18 mouse cellular contexts compared by ENCODE assay signal in genomic region chr7:45150321-45150720, GRCm38 (mm10). TPM values are rescaled to one million over a fixed set of nuclear protein-coding genes. Genes with fewer than 3 reads are reported as not detected.
DNase-seq lines count a peak whose midpoint lies in the region; ATAC-seq and TF ChIP-seq lines count a peak whose summit lies in the region.
"Had no signal": no experiment of that assay in that cellular context is flagged by ENCODE, and none has a peak within 500 bp of the region (broad histone marks: within the 10 kb centered on the region; RNA-seq: fewer than 3 reads in every experiment).

No protein-coding gene starts in this region.

- no peak for ATAC-seq in forebrain, embryonic 14.5 days
- no peak for ATAC-seq in forebrain, embryonic 11.5 days (replicated peaks; ENCODE audit: low FRiP score)
- no peak for ATAC-seq in kidney, postnatal 0 days (replicated peaks; ENCODE audit: low FRiP score, low read depth)
- no peak for ATAC-seq in intestine, embryonic 15.5 days

- no peak for TF ChIP-seq CTCF in kidney, postnatal 0 days (IDR thresholded peaks at IDR 0.05; ENCODE audit: low read depth)

- DNase-seq in forebrain, embryonic 14.5 days (ENCODE audit: low spot score) = no peak
- no peak for DNase-seq in forebrain, embryonic 11.5 days (ENCODE audit: low spot score)
- peak; percentile 51 for DNase-seq in kidney, postnatal 0 days (ENCODE audit: low spot score)
- DNase-seq in kidney, adult 18-20 months = no peak
- peak; percentile 62 for DNase-seq in A20 (ENCODE audit: low read depth, low spot score)
- DNase-seq in cerebellum, adult 9-11 months = no peak
- no peak for DNase-seq in heart, postnatal 10 days
- DNase-seq: adrenal gland, postnatal 10 days; B cell, adult 2 months; cerebellum, adult 11-12 months; liver; spleen, adult 18-20 months; thymus, postnatal 14 days had no signal

- H3K4me1 ChIP-seq in forebrain, embryonic 14.5 days (ENCODE audit: control insufficient read depth, insufficient read depth, low read length) = peaks cover 8% of the 10 kb centered on the region
- peaks cover 4% of the 10 kb centered on the region; the same call in 1 of the 2 replicates for H3K4me1 ChIP-seq in forebrain, embryonic 11.5 days (replicated peaks; ENCODE audit: control insufficient read depth, insufficient read depth, low read length)
- H3K4me1 ChIP-seq in kidney, postnatal 0 days (replicated peaks; ENCODE audit: insufficient read depth, low read length) = peaks cover 11% of the 10 kb centered on the region
- peaks cover 23% of the 10 kb centered on the region for H3K4me1 ChIP-seq in intestine, embryonic 15.5 days (replicated peaks)

- intact Hi-C loops in heart, postnatal 10 days (cut with DNase I) = no loop called here

- H3K9me3 ChIP-seq in forebrain, embryonic 14.5 days (replicated peaks; ENCODE audit: control insufficient read depth, low read length) = no peaks in the 10 kb centered on the region
- no peaks in the 10 kb centered on the region for H3K9me3 ChIP-seq in forebrain, embryonic 11.5 days (ENCODE audit: control insufficient read depth, low read length)
- no peaks in the 10 kb centered on the region for H3K9me3 ChIP-seq in kidney, postnatal 0 days (replicated peaks; ENCODE audit: low read length)
- no peaks in the 10 kb centered on the region for H3K9me3 ChIP-seq in intestine, embryonic 15.5 days

- WGBS in forebrain, embryonic 14.5 days = 76% methylated on average over 4 of the region's 4 CpGs
- WGBS in forebrain, embryonic 11.5 days = 66% methylated on average over 4 of the region's 4 CpGs
- 29% methylated on average over 4 of the region's 4 CpGs for WGBS in kidney, postnatal 0 days
- WGBS in intestine, embryonic 15.5 days = 53% methylated on average over 4 of the region's 4 CpGs

- H3K36me3 ChIP-seq in forebrain, embryonic 14.5 days (ENCODE audit: control insufficient read depth, insufficient read depth, low read length) = 0 out of 2 replicates have a peak, but pooled peaks cover 7% of the 10 kb centered on the region
- no peaks in the 10 kb centered on the region; the same call in 1 of the 2 replicates for H3K36me3 ChIP-seq in forebrain, embryonic 11.5 days (ENCODE audit: control insufficient read depth, insufficient read depth, low read length)
- peaks cover 14% of the 10 kb centered on the region; the same call in 1 of the 2 replicates for H3K36me3 ChIP-seq in kidney, postnatal 0 days (ENCODE audit: insufficient read depth, low read length)
- H3K36me3 ChIP-seq in intestine, embryonic 15.5 days = 0 out of 2 replicates have a peak, but pooled peaks cover 12% of the 10 kb centered on the region

- H3K27me3 ChIP-seq in forebrain, embryonic 14.5 days (replicated peaks; ENCODE audit: control insufficient read depth, insufficient read depth, low read length) = no peaks in the 10 kb centered on the region
- H3K27me3 ChIP-seq in forebrain, embryonic 11.5 days (ENCODE audit: control insufficient read depth, insufficient read depth, low read length) = no peaks in the 10 kb centered on the region
- no peaks in the 10 kb centered on the region for H3K27me3 ChIP-seq in kidney, postnatal 0 days (ENCODE audit: insufficient read depth, low read length)
- H3K27me3 ChIP-seq in intestine, embryonic 15.5 days (replicated peaks) = no peaks in the 10 kb centered on the region

- H3K9ac ChIP-seq in forebrain, embryonic 14.5 days (ENCODE audit: low read length) = peak overlapping the region; percentile 30; the same call in 1 of the 2 replicates
- H3K9ac ChIP-seq in forebrain, embryonic 11.5 days (ENCODE audit: low read length) = no peak overlapping the region
- no peak overlapping the region for H3K9ac ChIP-seq in kidney, postnatal 0 days (ENCODE audit: low read depth, low read length)
- H3K9ac ChIP-seq in intestine, embryonic 15.5 days = no peak overlapping the region; the same call in 1 of the 2 replicates

- H3K27ac ChIP-seq in forebrain, embryonic 14.5 days (ENCODE audit: low read depth, low read length) = no peak overlapping the region
- no peak overlapping the region for H3K27ac ChIP-seq in forebrain, embryonic 11.5 days (ENCODE audit: low read depth, low read length)
- H3K27ac ChIP-seq in kidney, postnatal 0 days = peak overlapping the region; percentile 80
- peak overlapping the region; percentile 79 for H3K27ac ChIP-seq in intestine, embryonic 15.5 days

- H3K4me3 ChIP-seq in forebrain, embryonic 14.5 days (ENCODE audit: low read depth, low read length) = no peak overlapping the region
- H3K4me3 ChIP-seq in forebrain, embryonic 11.5 days (ENCODE audit: low read depth, low read length) = no peak overlapping the region
- no peak overlapping the region for H3K4me3 ChIP-seq in kidney, postnatal 0 days (replicated peaks; ENCODE audit: low read depth, low read length)
- H3K4me3 ChIP-seq in intestine, embryonic 15.5 days (replicated peaks) = no peak overlapping the region

- no peak overlapping the region for H3K4me2 ChIP-seq in forebrain, embryonic 14.5 days (ENCODE audit: low read length)
- H3K4me2 ChIP-seq in forebrain, embryonic 11.5 days (ENCODE audit: low read depth, low read length, severe bottlenecking) = no peak overlapping the region
- H3K4me2 ChIP-seq in kidney, postnatal 0 days (ENCODE audit: low read length) = no peak overlapping the region
- no peak overlapping the region for H3K4me2 ChIP-seq in intestine, embryonic 15.5 days (replicated peaks)

RNA-seq across cellular contexts. Expression of gene Pih1d1, which starts 3.8 kb away (rescaled TPM):
- 101 and 108 TPM in 2 replicates for polyA plus RNA-seq in forebrain, embryonic 14.5 days (2014; fragmentation: Nextera tagmentation; extraction: Ambion mirVana)
- 95.9 and 110 TPM in 2 replicates for polyA plus RNA-seq in forebrain, embryonic 11.5 days (2014; fragmentation: Nextera tagmentation; extraction: Ambion mirVana)
- 81.3 and 88.6 TPM in 2 replicates for polyA plus RNA-seq in kidney, postnatal 0 days (2015; fragmentation: Nextera tagmentation; extraction: Ambion mirVana)
- 94.1 and 98.9 TPM in 2 replicates for polyA plus RNA-seq in intestine, embryonic 15.5 days (2015; fragmentation: Nextera tagmentation; extraction: Ambion mirVana)
- 10 to 100 TPM; 47.1 to 49.0 TPM for total RNA-seq in heart, postnatal 10 days (2021)

RNA-seq across cellular contexts. Expression of gene Aldh16a1, which starts 4.1 kb away (rescaled TPM):
- polyA plus RNA-seq in forebrain, embryonic 14.5 days (2014; fragmentation: Nextera tagmentation; extraction: Ambion mirVana) = 24.4 and 26.8 TPM in 2 replicates
- 44.0 and 44.1 TPM in 2 replicates for polyA plus RNA-seq in forebrain, embryonic 11.5 days (2014; fragmentation: Nextera tagmentation; extraction: Ambion mirVana)
- 55.4 and 62.7 TPM in 2 replicates for polyA plus RNA-seq in kidney, postnatal 0 days (2015; fragmentation: Nextera tagmentation; extraction: Ambion mirVana)
- 79.0 and 87.3 TPM in 2 replicates for polyA plus RNA-seq in intestine, embryonic 15.5 days (2015; fragmentation: Nextera tagmentation; extraction: Ambion mirVana)
- 10 to 100 TPM; 36.6 to 48.2 TPM for total RNA-seq in heart, postnatal 10 days (2021)

RNA-seq across cellular contexts. Expression of gene Slc17a7, which starts 13.4 kb away (rescaled TPM):
- polyA plus RNA-seq in forebrain, embryonic 14.5 days (2014; fragmentation: Nextera tagmentation; extraction: Ambion mirVana) = 14.6 and 15.9 TPM in 2 replicates
- 3.6 and 4.6 TPM in 2 replicates for polyA plus RNA-seq in forebrain, embryonic 11.5 days (2014; fragmentation: Nextera tagmentation; extraction: Ambion mirVana)
- polyA plus RNA-seq in kidney, postnatal 0 days (2015; fragmentation: Nextera tagmentation; extraction: Ambion mirVana) = 0.17 TPM in 2 replicates
- 0.13 and 0.15 TPM in 2 replicates for polyA plus RNA-seq in intestine, embryonic 15.5 days (2015; fragmentation: Nextera tagmentation; extraction: Ambion mirVana)
- 1 to 10 TPM; 6.1 to 6.7 TPM for total RNA-seq in heart, postnatal 10 days (2021)
- total RNA-seq: megakaryocyte-erythroid progenitor cell, adult 5-6 weeks had no signal

RNA-seq across cellular contexts. Expression of gene Flt3l, which starts 14.1 kb away (rescaled TPM):
- 0.61 and 1.3 TPM in 2 replicates for polyA plus RNA-seq in forebrain, embryonic 14.5 days (2014; fragmentation: Nextera tagmentation; extraction: Ambion mirVana)
- 1.2 and 1.8 TPM in 2 replicates for polyA plus RNA-seq in forebrain, embryonic 11.5 days (2014; fragmentation: Nextera tagmentation; extraction: Ambion mirVana)
- polyA plus RNA-seq in kidney, postnatal 0 days (2015; fragmentation: Nextera tagmentation; extraction: Ambion mirVana) = 2.2 and 2.4 TPM in 2 replicates
- polyA plus RNA-seq in intestine, embryonic 15.5 days (2015; fragmentation: Nextera tagmentation; extraction: Ambion mirVana) = 1.8 and 2.0 TPM in 2 replicates
- total RNA-seq in heart, postnatal 10 days (2021) = 1 to 10 TPM; 5.7 to 6.5 TPM

RNA-seq across cellular contexts. Expression of gene Gm45713, which starts 14.3 kb away (rescaled TPM):
- polyA plus RNA-seq in forebrain, embryonic 14.5 days (2014; fragmentation: Nextera tagmentation; extraction: Ambion mirVana) = 0.22 and 0.88 TPM in 2 replicates
- 0.45 and 0.55 TPM in 2 replicates for polyA plus RNA-seq in forebrain, embryonic 11.5 days (2014; fragmentation: Nextera tagmentation; extraction: Ambion mirVana)
- polyA plus RNA-seq in kidney, postnatal 0 days (2015; fragmentation: Nextera tagmentation; extraction: Ambion mirVana) = 0.83 and 1.3 TPM in 2 replicates
- 0.24 and 0.28 TPM in 2 replicates for polyA plus RNA-seq in intestine, embryonic 15.5 days (2015; fragmentation: Nextera tagmentation; extraction: Ambion mirVana)
- total RNA-seq in heart, postnatal 10 days (2021) = not detected
- total RNA-seq: adrenal gland, postnatal 10 days; gastrocnemius, adult 8-10 months; heart, postnatal 4 days; layer of hippocampus, postnatal 25 days; megakaryocyte-erythroid progenitor cell, adult 5-6 weeks had no signal

Comparison
In these comparisons a context has a peak if more than half of its experiments do, and no peak if none do; other contexts are left out.
1. DNase-seq: peak in kidney, postnatal 0 days (single experiment) and A20 (single experiment); none in forebrain, embryonic 14.5 days (single experiment), forebrain, embryonic 11.5 days (single experiment), kidney, adult 18-20 months (single experiment), cerebellum, adult 9-11 months (single experiment) and heart, postnatal 10 days (0 of 2).
2. H3K27ac ChIP-seq: peak in kidney, postnatal 0 days (single experiment) and intestine, embryonic 15.5 days (single experiment); none in forebrain, embryonic 14.5 days (single experiment) and forebrain, embryonic 11.5 days (single experiment).